Mouse (Mus musculus) activated CD4-positive, CD25-positive, alpha-beta regulatory T cell, adult 9 weeks (primary cell): ENCODE results near the gene Ankle2. TPM values are rescaled to one million over a fixed set of nuclear protein-coding genes. Genes with fewer than 3 reads are reported as not detected.

Experiments
- polyA plus RNA-seq: library from polyadenylated mRNA; unstranded; fragments of 100-300 nt; shearing (Covaris generic); gene quantifications from one replicate; pipeline ENCODE4 v1.2.1, GENCODE M21; 2017

Gene Ankle2
- 11.8 TPM for polyA plus RNA-seq

GRCm38 (mm10) chr5:110230780-110231461, at the start of gene Ankle2:
Gene Ankle2, plus strand, starts transcription at chr5:110231004.

DNA sequence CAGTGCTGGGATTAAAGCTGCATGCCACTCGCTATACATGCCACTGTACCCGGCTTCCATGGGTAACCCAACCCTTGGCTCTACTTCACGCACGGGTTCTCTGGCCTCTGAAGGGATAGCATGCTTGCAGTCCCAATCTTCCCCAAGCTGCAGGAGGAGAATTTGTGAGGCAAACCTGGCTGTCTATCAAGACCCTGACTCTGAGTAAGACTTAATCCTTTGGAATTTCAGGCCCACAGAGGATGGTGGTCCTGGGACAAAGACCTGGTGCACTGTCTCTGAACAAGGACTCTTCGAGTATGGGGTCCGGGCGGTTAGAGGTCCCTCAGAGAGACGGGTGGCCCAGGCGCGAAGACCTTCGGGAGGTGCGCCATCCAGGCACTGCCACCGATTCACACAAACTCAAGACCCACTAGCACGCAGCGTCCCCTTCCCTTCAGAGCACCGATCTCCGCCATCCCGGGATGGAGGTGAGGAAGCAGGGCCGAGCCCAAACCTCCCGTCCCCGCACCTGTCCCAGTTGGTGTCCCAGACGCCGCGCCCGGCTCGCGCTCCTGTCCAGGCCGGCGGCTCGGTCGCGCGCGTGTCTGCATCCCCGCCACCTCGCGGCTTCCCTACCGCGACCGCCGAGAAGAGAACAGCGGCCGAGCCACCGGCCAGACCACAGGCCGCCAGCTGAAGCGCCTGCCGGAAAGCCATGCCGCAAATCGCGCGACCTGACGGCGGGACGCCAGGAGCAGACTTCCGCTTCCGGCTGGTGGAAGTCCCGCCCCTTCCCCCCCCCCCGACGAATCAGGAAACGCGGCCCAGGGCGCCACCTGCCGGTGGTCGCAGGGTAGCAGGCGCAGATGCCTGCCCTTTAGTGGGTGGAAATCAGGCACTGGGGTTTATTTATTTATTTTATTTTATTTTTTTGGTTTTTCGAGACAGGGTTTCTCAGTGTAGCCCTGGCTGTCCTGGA, 38.6 kb downstream of the Ankle2 start, which contains the start of gene Pgam5:
TSS of gene Pgam5 (minus strand) at position 773 of the 961 bp plus-strand sequence.

GRCm38 (mm10) chr5:110285770-110286445, 55.1 kb downstream of the Ankle2 start, which contains the start of the genes Pxmp2 and Pole:
Gene Pxmp2, minus strand, starts transcription at chr5:110286186.
Gene Pole, plus strand, starts transcription at chr5:110286306.

Other genes with a start within 250 kb of the Ankle2 start
- gene Zfp932, start 234.5 kb upstream of the Ankle2 start, polyA plus RNA-seq = 31.0 TPM
- 13.4 TPM for gene Gm17655, start 158.5 kb upstream of the Ankle2 start, polyA plus RNA-seq
- 2.1 TPM for gene Gm35315, start 136.6 kb upstream of the Ankle2 start, polyA plus RNA-seq
- 3.1 TPM for gene Plcxd1, start 131.0 kb upstream of the Ankle2 start, polyA plus RNA-seq
- gene Gtpbp6, start 122.8 kb upstream of the Ankle2 start, polyA plus RNA-seq = 51.6 TPM
- gene Zfp605, start 120.9 kb upstream of the Ankle2 start, polyA plus RNA-seq = 6.4 TPM
- gene Chfr, start 95.2 kb upstream of the Ankle2 start, polyA plus RNA-seq = 81.9 TPM
- 44.1 TPM for gene Golga3, start 54.3 kb upstream of the Ankle2 start, polyA plus RNA-seq
- 24.1 TPM for gene Pgam5, start 38.9 kb downstream of the Ankle2 start, polyA plus RNA-seq
- 6.0 TPM for gene Pxmp2, start 55.2 kb downstream of the Ankle2 start, polyA plus RNA-seq
- 9.1 TPM for gene Pole, start 55.3 kb downstream of the Ankle2 start, polyA plus RNA-seq
- gene P2rx2, start 112.2 kb downstream of the Ankle2 start, polyA plus RNA-seq = not detected
- gene Lrcol1, start 113.7 kb downstream of the Ankle2 start, polyA plus RNA-seq = not detected
- gene Fbrsl1, start 217.5 kb downstream of the Ankle2 start, polyA plus RNA-seq = 1.8 TPM